Mouse (Mus musculus) cortical plate, adult 2 months (tissue): Measurements from ENCODE around the gene Etv3.

Experiments
- CTCF ChIP-seq: fragments of 200-500 bp; IDR thresholded peaks from 2 replicates; pipeline ENCODE4 v1.5.1; 2011; ENCODE audit warnings: mild to moderate bottlenecking, control low read depth, low read length; ENCODE audit not compliant: insufficient read depth; ENCODE audit errors: extremely low read depth
- POLR2A ChIP-seq: fragments of 200-500 bp; IDR thresholded peaks from 2 replicates; pipeline ENCODE4 v1.6.1; 2011; ENCODE audit warnings: mild to moderate bottlenecking, low read length, control low read depth; ENCODE audit not compliant: insufficient read depth; ENCODE audit errors: extremely low read depth

DNA sequence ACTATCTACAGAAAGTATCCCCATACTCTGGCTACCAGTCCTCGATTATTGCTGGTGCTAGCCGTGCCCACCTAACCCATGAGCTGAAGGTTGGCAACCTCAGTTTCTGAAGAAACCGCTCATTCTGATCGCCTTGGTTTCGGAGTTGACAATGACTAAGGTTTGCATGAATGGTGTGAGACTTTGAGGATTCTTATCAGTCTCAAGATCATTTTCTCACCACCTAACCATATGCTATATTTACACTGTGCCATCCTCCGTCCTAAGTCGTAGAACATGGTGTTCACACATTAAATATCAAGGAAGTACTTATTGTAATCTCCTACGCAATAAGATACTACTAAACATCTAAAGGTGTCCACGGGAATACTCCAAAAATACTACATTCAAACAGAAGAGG is 1.5 kb upstream of the Etv3 start:
- TF ChIP-seq CTCF (no peak), POLR2A (no peak)
